Mouse (Mus musculus): ENCODE measurements around the gene Whamm. TPM values are rescaled to one million over a fixed set of nuclear protein-coding genes. Genes with fewer than 3 reads are reported as not detected.

Whamm gene
- polyA plus RNA-seq, 1 experiment from 2014 or later, result 5.2 TPM

DNA sequence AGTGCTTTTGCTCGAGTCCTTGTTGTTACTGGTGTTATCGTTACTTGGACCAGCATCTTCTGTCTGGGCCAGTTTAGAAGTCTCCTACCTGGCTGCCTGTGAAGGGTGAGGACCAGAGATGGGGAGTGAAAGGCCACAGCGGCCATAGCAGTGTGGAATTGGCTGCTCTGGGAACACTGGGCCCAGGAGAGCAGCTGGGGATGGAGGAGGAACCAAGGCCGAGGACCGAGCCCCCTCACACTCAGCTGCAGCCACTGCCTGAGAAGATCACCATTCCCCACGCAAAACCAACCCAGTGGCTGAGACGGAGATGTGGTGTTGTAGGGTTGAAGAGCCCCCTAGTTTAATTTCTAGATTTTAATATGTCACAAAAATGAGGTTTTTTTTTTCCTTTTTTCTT is 6.3 kb upstream of the Whamm start:
- H3K9me3 ChIP-seq (replicated peaks), result no peaks in the 10 kb centered on the region
- 0 out of 2 replicates have a peak, but pooled peaks cover 4% of the 10 kb centered on the region for H3K27me3 ChIP-seq
- H3K27ac ChIP-seq (replicated peaks), result no peak overlapping the region
- no peaks in the 10 kb centered on the region for H3K4me1 ChIP-seq (replicated peaks)
- 61% methylated on average over 7 of the region's 7 CpGs for WGBS (ENCODE audit: insufficient replicate concordance)
- no peaks in the 10 kb centered on the region for H3K36me3 ChIP-seq (replicated peaks)
- H3K4me2 ChIP-seq, result no peak overlapping the region
- H3K9ac ChIP-seq, result no peak overlapping the region
- H3K4me3 ChIP-seq (replicated peaks), result no peak overlapping the region
- ATAC-seq (ENCODE audit: insufficient read depth), result no peak

DNA sequence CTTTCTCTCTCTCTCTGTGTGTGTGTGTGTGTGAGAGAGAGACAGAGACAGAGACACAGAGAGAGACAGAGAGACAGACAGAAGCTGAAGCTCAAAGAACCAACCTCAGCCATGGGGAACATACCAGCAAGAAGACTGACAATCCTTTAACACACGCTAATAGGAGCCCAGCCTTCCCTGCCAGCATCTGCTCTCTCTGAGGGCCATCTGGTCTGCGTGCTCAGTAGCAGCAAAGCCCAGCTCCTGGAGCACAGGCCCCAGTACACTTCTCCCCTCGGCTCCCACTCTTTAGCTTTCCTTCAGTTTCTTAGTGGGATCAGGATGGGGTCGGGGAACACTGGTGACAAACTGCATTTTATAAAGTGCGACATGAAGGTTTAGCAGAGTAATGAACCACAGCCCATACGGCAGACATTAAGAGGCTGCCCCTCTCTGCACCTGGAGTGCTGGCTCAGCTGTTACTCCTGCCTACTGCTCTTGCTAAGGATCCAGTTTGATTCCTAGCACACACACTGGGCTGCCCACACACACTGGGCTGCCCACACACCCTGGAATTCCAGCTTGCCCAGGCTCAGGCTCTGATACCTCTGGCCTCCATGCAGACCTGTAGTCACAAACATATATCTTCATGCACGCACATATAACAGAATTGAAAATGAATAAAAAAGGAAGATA is 5.5 kb upstream of the Whamm start:
- H3K4me2 ChIP-seq, result no peak overlapping the region
- no peak overlapping the region for H3K4me3 ChIP-seq (replicated peaks)
- H3K27me3 ChIP-seq, result 0 out of 2 replicates have a peak, but pooled peaks cover 4% of the 10 kb centered on the region
- ATAC-seq (ENCODE audit: insufficient read depth), result no peak
- H3K4me1 ChIP-seq (replicated peaks), result peaks cover 3% of the 10 kb centered on the region; the same call in 1 of the 2 replicates
- no peaks in the 10 kb centered on the region for H3K9me3 ChIP-seq (replicated peaks)
- H3K36me3 ChIP-seq (replicated peaks), result no peaks in the 10 kb centered on the region
- WGBS (ENCODE audit: insufficient replicate concordance), result 59% methylated on average over 7 of the region's 7 CpGs
- no peak overlapping the region for H3K9ac ChIP-seq
- no peak overlapping the region for H3K27ac ChIP-seq (replicated peaks)

DNA sequence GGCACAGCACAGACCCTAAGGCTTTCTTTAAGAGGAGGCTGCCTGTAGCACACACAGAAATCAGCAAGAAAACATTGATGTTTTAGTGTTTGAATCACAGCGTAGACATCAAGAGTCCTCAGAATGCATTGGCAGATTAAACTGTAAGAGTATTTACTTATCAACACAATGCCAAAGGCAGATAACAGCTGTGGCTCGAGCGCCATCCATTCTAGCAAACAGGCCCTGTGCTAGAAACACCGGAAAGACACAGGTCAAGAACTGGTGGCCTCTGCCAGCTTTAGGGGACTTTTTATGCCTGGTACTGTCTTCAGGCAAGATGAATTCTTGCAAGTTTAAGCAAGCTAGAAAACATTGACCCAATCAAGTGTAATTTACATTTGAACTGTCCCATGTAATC is 4.7 kb upstream of the Whamm start:
- WGBS (ENCODE audit: insufficient replicate concordance), result 22% methylated on average over 4 of the region's 4 CpGs
- H3K36me3 ChIP-seq (replicated peaks), result no peaks in the 10 kb centered on the region

DNA sequence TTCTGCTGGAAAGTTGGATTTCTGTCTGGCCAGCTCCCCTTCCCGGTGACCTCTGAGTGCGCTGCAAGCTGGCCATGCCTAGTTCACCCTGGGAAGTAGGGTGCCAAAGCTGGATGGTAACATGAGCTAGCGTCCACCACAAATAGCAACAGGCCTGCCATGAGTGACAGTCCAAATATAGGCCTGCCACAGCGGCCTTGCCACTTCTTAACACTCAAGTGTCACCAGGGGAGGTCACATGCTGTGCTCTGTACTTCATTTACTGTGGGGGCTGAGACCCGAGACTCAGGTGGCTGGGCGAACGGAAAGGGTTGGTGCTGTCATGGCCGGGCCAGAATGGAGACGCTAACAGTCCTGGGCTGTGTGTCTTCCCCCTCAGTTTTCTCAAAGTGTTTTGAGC is 4.2 kb upstream of the Whamm start, which contains the start of gene Fsd2:
Gene Fsd2 (minus strand): TSS at position 53 of the 400 bp plus-strand sequence.
- 81% methylated on average over 9 of the region's 9 CpGs for WGBS (ENCODE audit: insufficient replicate concordance)
- peaks cover 7% of the 10 kb centered on the region; the same call in 1 of the 2 replicates for H3K4me1 ChIP-seq (replicated peaks)
- H3K27ac ChIP-seq (replicated peaks), result no peak within 1 kb of the TSS
- no peaks in the 10 kb centered on the region for H3K36me3 ChIP-seq (replicated peaks)
- no peak for ATAC-seq (ENCODE audit: insufficient read depth)
- H3K9ac ChIP-seq, result no peak within 1 kb of the TSS
- H3K27me3 ChIP-seq, result 0 out of 2 replicates have a peak, but pooled peaks cover 4% of the 10 kb centered on the region
- no peaks in the 10 kb centered on the region for H3K9me3 ChIP-seq (replicated peaks)
- no peak within 1 kb of the TSS for H3K4me3 ChIP-seq (replicated peaks)
- H3K4me2 ChIP-seq, result no peak within 1 kb of the TSS

More for the DNA sequence above, 4.7 kb upstream of the Whamm start:
- H3K9ac ChIP-seq, result no peak overlapping the region
- H3K27ac ChIP-seq (replicated peaks), result no peak overlapping the region
- H3K27me3 ChIP-seq, result 0 out of 2 replicates have a peak, but pooled peaks cover 4% of the 10 kb centered on the region
- H3K9me3 ChIP-seq (replicated peaks), result no peaks in the 10 kb centered on the region
- peaks cover 7% of the 10 kb centered on the region; the same call in 1 of the 2 replicates for H3K4me1 ChIP-seq (replicated peaks)
- ATAC-seq (ENCODE audit: insufficient read depth), result no peak
- H3K4me2 ChIP-seq, result no peak overlapping the region
- no peak overlapping the region for H3K4me3 ChIP-seq (replicated peaks)

DNA sequence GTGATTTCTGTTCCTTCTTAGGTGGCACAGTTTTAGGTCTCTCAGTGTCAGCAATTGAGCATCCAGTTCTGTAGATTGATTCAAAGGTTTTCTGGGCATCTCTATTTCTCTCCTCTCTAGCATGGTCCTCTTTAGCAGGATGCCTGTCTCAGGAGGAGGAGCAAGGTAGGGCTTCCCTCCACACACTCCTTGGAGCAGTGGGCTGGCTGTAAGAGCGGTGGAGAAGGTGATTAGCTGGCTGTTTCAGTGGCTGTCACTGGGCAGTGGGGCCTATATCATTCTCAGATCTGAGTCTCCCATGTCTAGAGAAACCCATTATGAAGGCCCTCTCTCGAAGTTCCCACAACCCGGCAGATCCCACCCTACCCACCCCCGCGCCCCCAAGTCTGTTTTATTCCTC is 3.7 kb upstream of the Whamm start:
- no peak overlapping the region for H3K4me2 ChIP-seq
- WGBS (ENCODE audit: insufficient replicate concordance), result 75% methylated on average over 5 of the region's 5 CpGs
- no peak for ATAC-seq (ENCODE audit: insufficient read depth)
- no peak overlapping the region for H3K9ac ChIP-seq
- H3K4me3 ChIP-seq (replicated peaks), result no peak overlapping the region
- peaks cover 11% of the 10 kb centered on the region for H3K4me1 ChIP-seq (replicated peaks)
- 0 out of 2 replicates have a peak, but pooled peaks cover 4% of the 10 kb centered on the region for H3K27me3 ChIP-seq
- H3K9me3 ChIP-seq (replicated peaks), result no peaks in the 10 kb centered on the region
- no peak overlapping the region for H3K27ac ChIP-seq (replicated peaks)
- no peaks in the 10 kb centered on the region for H3K36me3 ChIP-seq (replicated peaks)

DNA sequence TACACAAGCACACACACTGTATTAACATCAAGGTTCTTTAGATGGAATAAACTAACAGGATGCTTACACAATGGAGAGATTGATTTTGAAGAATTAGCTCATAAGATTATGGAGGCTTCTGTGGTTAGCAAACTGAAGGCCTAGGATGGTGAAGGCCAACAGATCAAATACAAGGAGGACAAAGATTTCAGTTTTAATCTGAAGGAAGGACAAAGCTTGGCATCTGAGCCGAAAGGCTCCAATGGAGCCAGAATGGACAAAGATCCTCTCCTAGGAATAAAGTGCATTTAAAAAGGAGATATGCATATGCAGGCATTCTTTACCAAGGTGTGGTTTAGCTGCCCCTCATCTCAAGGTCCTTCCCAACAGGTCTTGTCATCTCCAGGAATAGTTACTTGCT is 1.2 kb upstream of the Whamm start:
- ATAC-seq (ENCODE audit: insufficient read depth), result no peak
- Histone ChIP-seq H3K9me3 (replicated peaks) (no peaks in the 10 kb centered on the region), H3K4me1 (replicated peaks) (peaks cover 28% of the 10 kb centered on the region), H3K36me3 (replicated peaks) (peaks cover 1% of the 10 kb centered on the region), H3K27me3 (0 out of 2 replicates have a peak, but pooled peaks cover 4% of the 10 kb centered on the region), H3K27ac (replicated peaks) (no peak overlapping the region), H3K9ac (no peak overlapping the region), H3K4me3 (replicated peaks) (no peak overlapping the region), H3K4me2 (no peak overlapping the region)
- 86% methylated on average over 1 of the region's 1 CpGs for WGBS (ENCODE audit: insufficient replicate concordance)

DNA sequence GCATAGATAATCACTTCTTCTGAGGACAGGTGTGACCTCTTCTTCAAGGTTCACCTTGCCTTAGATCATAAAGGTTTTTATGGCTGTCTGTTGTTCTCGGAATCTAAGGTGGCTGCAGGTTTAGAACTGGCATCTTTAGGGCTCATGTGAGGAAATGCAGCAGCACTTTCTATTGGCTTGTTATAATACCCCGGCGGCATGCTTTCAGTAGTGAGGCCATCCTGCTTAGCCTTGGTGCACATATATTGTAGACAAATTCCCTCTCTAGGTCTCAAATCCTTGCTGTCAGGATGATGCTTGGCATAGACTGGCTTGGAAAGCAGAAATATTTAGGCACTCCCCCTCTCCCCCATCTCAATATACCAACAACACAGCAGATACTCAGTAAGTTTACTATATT is 795 bp upstream of the Whamm start:
- 0 out of 2 replicates have a peak, but pooled peaks cover 4% of the 10 kb centered on the region for H3K27me3 ChIP-seq
- 0 out of 2 replicates have a peak overlapping the region, but pooled peaks have one; percentile 4 for H3K27ac ChIP-seq (replicated peaks)
- H3K4me1 ChIP-seq (replicated peaks), result peaks cover 28% of the 10 kb centered on the region
- no peak overlapping the region for H3K9ac ChIP-seq
- H3K4me3 ChIP-seq (replicated peaks), result no peak overlapping the region
- 0 out of 2 replicates have a peak overlapping the region, but pooled peaks have one; percentile 78 for H3K4me2 ChIP-seq
- H3K36me3 ChIP-seq (replicated peaks), result peaks cover 6% of the 10 kb centered on the region
- no peak for ATAC-seq (ENCODE audit: insufficient read depth)
- 92% methylated on average over 3 of the region's 3 CpGs for WGBS (ENCODE audit: insufficient replicate concordance)
- no peaks in the 10 kb centered on the region for H3K9me3 ChIP-seq (replicated peaks)

DNA sequence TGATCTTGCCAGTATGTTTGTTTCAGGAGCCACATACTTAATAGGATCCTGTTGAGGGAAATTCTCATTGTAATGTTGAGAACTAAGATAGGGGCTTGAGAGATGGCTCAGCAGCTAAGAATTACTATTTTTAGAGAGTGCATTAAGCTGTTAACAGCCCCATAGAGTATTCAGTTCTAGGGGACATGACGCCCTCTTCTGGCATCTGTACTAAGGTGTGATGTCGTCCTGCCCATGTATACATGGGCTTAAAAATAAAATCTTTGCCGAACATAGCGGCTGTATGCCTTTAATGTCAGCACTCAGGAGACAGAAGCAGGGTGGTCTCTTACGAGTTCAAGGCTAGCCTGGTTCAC is 336 bp upstream of the Whamm start:
- peak; percentile 6; the same call in 1 of the 2 replicates for ATAC-seq (ENCODE audit: insufficient read depth)
- Histone ChIP-seq H3K4me3 (replicated peaks) (peak overlapping the region; percentile 90), H3K4me2 (peak overlapping the region; percentile 78), H3K9me3 (replicated peaks) (no peaks in the 10 kb centered on the region), H3K27ac (replicated peaks) (0 out of 2 replicates have a peak overlapping the region, but pooled peaks have one; percentile 4), H3K36me3 (replicated peaks) (peaks cover 10% of the 10 kb centered on the region), H3K27me3 (0 out of 2 replicates have a peak, but pooled peaks cover under 1% of the 10 kb centered on the region), H3K4me1 (replicated peaks) (peaks cover 28% of the 10 kb centered on the region), H3K9ac (peak overlapping the region; percentile 93; the same call in 1 of the 2 replicates)
- WGBS (ENCODE audit: insufficient replicate concordance), result 4% methylated on average over 5 of the region's 5 CpGs

DNA sequence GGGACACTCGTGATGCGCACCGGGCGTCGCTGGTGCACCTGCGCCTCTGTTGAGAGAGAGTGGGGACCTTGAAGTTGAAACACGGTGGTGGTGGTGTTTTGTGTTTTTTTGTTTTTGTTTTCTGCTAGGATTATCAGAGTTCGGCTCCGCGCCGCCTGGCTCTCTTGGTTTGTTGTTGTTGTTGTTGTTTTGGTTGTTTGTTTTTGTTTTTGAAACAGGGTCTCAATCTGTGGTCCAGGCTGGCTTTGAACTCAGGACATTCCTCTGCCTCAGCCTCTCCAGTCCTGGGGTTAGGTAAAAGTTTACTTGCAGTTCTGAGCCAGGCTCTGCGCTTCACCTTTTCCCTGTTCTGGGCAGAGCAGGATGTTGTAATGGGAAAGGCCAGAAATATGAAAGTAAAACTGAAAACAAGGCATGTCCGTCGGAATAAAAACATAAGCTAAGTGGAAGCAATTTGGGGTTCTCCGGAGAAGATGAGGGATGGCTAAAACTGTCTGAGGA is 925 bp downstream of the Whamm start:
- peak overlapping the region; percentile 93 for H3K9ac ChIP-seq
- peak overlapping the region; percentile 78 for H3K4me2 ChIP-seq
- no peaks in the 10 kb centered on the region for H3K27me3 ChIP-seq
- 9% methylated on average over 15 of the region's 15 CpGs for WGBS (ENCODE audit: insufficient replicate concordance)
- peak overlapping the region; percentile 90 for H3K4me3 ChIP-seq (replicated peaks)
- no peak for ATAC-seq (ENCODE audit: insufficient read depth)
- peak overlapping the region; percentile 97 for H3K27ac ChIP-seq (replicated peaks)
- H3K4me1 ChIP-seq (replicated peaks), result peaks cover 28% of the 10 kb centered on the region
- no peaks in the 10 kb centered on the region for H3K9me3 ChIP-seq (replicated peaks)
- peaks cover 23% of the 10 kb centered on the region for H3K36me3 ChIP-seq (replicated peaks)

DNA sequence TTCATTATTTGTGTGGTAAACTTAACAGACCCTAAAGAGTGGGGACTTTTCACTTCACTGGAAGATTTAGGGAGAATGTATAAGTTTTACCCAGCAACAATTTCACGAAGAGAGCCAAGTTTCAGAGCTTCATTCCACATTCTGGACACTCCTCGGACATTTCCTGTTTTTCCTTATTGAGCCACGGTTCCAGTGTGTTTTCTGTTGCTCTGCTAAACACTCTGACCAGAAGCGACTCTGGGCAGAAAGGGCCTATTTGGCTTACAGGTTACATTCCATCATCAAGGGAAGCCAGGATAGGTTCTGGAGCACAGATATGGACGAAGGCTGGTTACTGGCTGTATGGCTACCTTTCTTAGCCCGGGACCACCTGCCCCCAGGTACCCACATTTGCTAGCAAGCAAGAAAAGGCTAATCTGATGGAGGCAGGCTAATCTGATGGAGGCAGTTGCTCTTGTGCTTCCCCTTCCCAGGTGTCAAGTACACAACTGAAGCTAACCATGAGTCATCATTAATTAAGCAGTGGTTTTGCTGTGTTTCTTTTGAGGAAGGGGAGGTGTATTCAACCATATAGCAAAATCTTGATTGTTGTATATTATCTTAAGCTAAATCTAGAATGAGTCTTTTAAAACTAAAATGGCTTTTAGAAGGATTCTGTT is 1.7 kb downstream of the Whamm start:
- 41% methylated on average over 6 of the region's 6 CpGs for WGBS (ENCODE audit: insufficient replicate concordance)
- peaks cover 28% of the 10 kb centered on the region for H3K4me1 ChIP-seq (replicated peaks)
- no peaks in the 10 kb centered on the region for H3K27me3 ChIP-seq
- peak overlapping the region; percentile 97 for H3K27ac ChIP-seq (replicated peaks)
- no peak for ATAC-seq (ENCODE audit: insufficient read depth)
- H3K4me2 ChIP-seq, result peak overlapping the region; percentile 78
- H3K4me3 ChIP-seq (replicated peaks), result peak overlapping the region; percentile 90
- H3K9ac ChIP-seq, result peak overlapping the region; percentile 93
- H3K9me3 ChIP-seq (replicated peaks), result no peaks in the 10 kb centered on the region
- H3K36me3 ChIP-seq (replicated peaks), result peaks cover 30% of the 10 kb centered on the region

DNA sequence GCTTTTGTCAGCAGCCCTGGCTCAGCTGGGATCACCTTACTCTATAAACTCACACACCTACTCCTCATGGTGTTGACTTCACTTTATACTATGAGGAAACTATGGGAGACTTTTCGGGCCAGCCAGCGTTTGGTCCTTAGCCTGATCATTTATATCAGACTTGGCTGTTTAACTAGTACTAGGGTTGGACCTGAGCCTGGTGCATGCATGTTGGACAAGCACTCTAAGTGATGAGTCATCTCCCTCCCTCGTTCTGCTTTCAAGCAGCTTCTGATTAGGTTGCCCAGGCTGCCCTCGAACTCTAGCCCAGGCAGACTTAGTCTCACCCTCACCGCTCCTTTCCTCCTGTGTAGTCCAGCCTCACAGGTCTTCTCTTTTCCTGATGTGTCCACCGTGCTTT is 2.3 kb downstream of the Whamm start:
- H3K36me3 ChIP-seq (replicated peaks), result peaks cover 37% of the 10 kb centered on the region
- ATAC-seq (ENCODE audit: insufficient read depth), result no peak
- peak overlapping the region; percentile 90 for H3K4me3 ChIP-seq (replicated peaks)
- H3K9me3 ChIP-seq (replicated peaks), result no peaks in the 10 kb centered on the region
- 59% methylated on average over 6 of the region's 6 CpGs for WGBS (ENCODE audit: insufficient replicate concordance)
- peak overlapping the region; percentile 78 for H3K4me2 ChIP-seq
- peaks cover 30% of the 10 kb centered on the region for H3K4me1 ChIP-seq (replicated peaks)
- H3K27ac ChIP-seq (replicated peaks), result peak overlapping the region; percentile 97
- no peaks in the 10 kb centered on the region for H3K27me3 ChIP-seq
- H3K9ac ChIP-seq, result peak overlapping the region; percentile 42; the same call in 1 of the 2 replicates
